20 mouse cellular contexts compared by ENCODE assay signal in genomic region chr5:65476739-65477138, GRCm38 (mm10). TPM values are rescaled to one million over a fixed set of nuclear protein-coding genes. Genes with fewer than 3 reads are reported as not detected.
DNase-seq lines count a peak whose midpoint lies in the region; ATAC-seq and TF ChIP-seq lines count a peak whose summit lies in the region.
"Not testable (repeated sequence)": the region's sequence is repeated elsewhere in the genome, so short reads cannot be mapped to it uniquely, and the experiment has no call there.
"Had no signal": no experiment of that assay in that cellular context is flagged by ENCODE, and none has a peak within 500 bp of the region (broad histone marks: within the 10 kb centered on the region; RNA-seq: fewer than 3 reads in every experiment).

No protein-coding gene starts in this region.

- 35% methylated on average over 4 of the region's 4 CpGs for WGBS in liver, embryonic 12.5 days (ENCODE audit: insufficient replicate concordance)
- 47% methylated on average over 4 of the region's 4 CpGs for WGBS in liver, embryonic 15.5 days (ENCODE audit: insufficient replicate concordance)
- WGBS in macrophage (ENCODE audit: missing documents), result 95% methylated on average over 3 of the region's 4 CpGs
- WGBS in midbrain, embryonic 11.5 days, result 94% methylated on average over 4 of the region's 4 CpGs

- H3K79me2 ChIP-seq in macrophage (ENCODE audit: inconsistent target), result peaks cover 78% of the 10 kb centered on the region; the same call in 1 of the 2 replicates

- TF ChIP-seq POLR2A in bone marrow macrophage, adult 2 months (IDR thresholded peaks at IDR 0.05; ENCODE audit: borderline replicate concordance, low read depth, low read length), result not testable (repeated sequence)

- ATAC-seq in erythroid progenitor cell, adult 5-6 weeks (replicated peaks; ENCODE audit: low FRiP score, poor library complexity, severe bottlenecking), result peak; percentile 54; the same call in 1 of the 2 replicates
- ATAC-seq in liver, embryonic 12.5 days, result peak; percentile 82
- peak; percentile 77 for ATAC-seq in liver, embryonic 15.5 days (ENCODE audit: insufficient read depth)
- ATAC-seq in midbrain, embryonic 11.5 days (ENCODE audit: low FRiP score), result not testable (repeated sequence)

- not testable (repeated sequence) for H3K4me3 ChIP-seq in bone marrow macrophage, adult 2 months (ENCODE audit: insufficient read depth, low read length); liver, embryonic 12.5 days; liver, embryonic 15.5 days (replicated peaks); macrophage (ENCODE audit: inconsistent target); midbrain, embryonic 11.5 days (ENCODE audit: low read depth, low read length)

- H3K27ac ChIP-seq in bone marrow macrophage, adult 2 months (ENCODE audit: insufficient read depth, low read depth, low read length), result peak overlapping the region; percentile 91
- peak overlapping the region; percentile 67 for H3K27ac ChIP-seq in liver, embryonic 12.5 days
- H3K27ac ChIP-seq in liver, embryonic 15.5 days (replicated peaks), result 0 out of 2 replicates have a peak overlapping the region, but pooled peaks have one; percentile 72
- H3K27ac ChIP-seq in macrophage, result peak overlapping the region; percentile 71
- not testable (repeated sequence) for H3K27ac ChIP-seq in midbrain, embryonic 11.5 days (ENCODE audit: low read depth, low read length)

- TF ChIP-seq CTCF in bone marrow macrophage, adult 2 months (IDR thresholded peaks at IDR 0.05; ENCODE audit: low read depth, low read length), result not testable (repeated sequence)

- H3K9ac ChIP-seq in liver, embryonic 12.5 days; liver, embryonic 15.5 days; midbrain, embryonic 11.5 days (ENCODE audit: low read length): not testable (repeated sequence)

- not testable (repeated sequence) for H3K9me3 ChIP-seq in liver, embryonic 12.5 days (replicated peaks); liver, embryonic 15.5 days (replicated peaks); midbrain, embryonic 11.5 days (ENCODE audit: control insufficient read depth, low read length)

- not testable (repeated sequence) for H3K4me2 ChIP-seq in liver, embryonic 12.5 days; liver, embryonic 15.5 days; midbrain, embryonic 11.5 days

- H3K4me1 ChIP-seq in bone marrow macrophage, adult 2 months (ENCODE audit: control insufficient read depth, insufficient read depth, low read length), result peaks cover 33% of the 10 kb centered on the region
- peaks cover 54% of the 10 kb centered on the region for H3K4me1 ChIP-seq in liver, embryonic 12.5 days
- H3K4me1 ChIP-seq in liver, embryonic 15.5 days (replicated peaks), result peaks cover 43% of the 10 kb centered on the region
- not testable (repeated sequence) for H3K4me1 ChIP-seq in midbrain, embryonic 11.5 days (ENCODE audit: control insufficient read depth, insufficient read depth, low read length)

- H3K27me3 ChIP-seq in liver, embryonic 12.5 days (replicated peaks); liver, embryonic 15.5 days; midbrain, embryonic 11.5 days (ENCODE audit: control insufficient read depth, insufficient read depth, low read length): not testable (repeated sequence)

- peak; percentile 33 for DNase-seq in midbrain, embryonic 11.5 days (ENCODE audit: low spot score, missing footprints)

- H3K36me3 ChIP-seq in liver, embryonic 12.5 days; liver, embryonic 15.5 days (replicated peaks); macrophage (ENCODE audit: inconsistent target); midbrain, embryonic 11.5 days (ENCODE audit: control insufficient read depth, insufficient read depth, low read length): not testable (repeated sequence)

RNA-seq across cellular contexts. Expression of gene Gm43552, which starts 15.9 kb away (rescaled TPM):
- not detected in 2 replicates for polyA plus RNA-seq in bone marrow macrophage, adult 2 months (2012; ENCODE audit: insufficient read depth, insufficient read length, missing spikeins)
- total RNA-seq in erythroid progenitor cell, adult 5-6 weeks (2015; ENCODE audit: low replicate concordance), result not detected in 2 replicates
- not detected in 2 replicates for total RNA-seq in erythroid progenitor cell, adult 5-6 weeks (2017; ENCODE audit: low replicate concordance)
- not detected in 2 replicates for polyA plus RNA-seq in liver, embryonic 12.5 days (2016; fragmentation: Nextera tagmentation; extraction: Ambion mirVana)
- polyA plus RNA-seq in liver, embryonic 15.5 days (2015; fragmentation: Nextera tagmentation; extraction: Ambion mirVana), result not detected in 2 replicates
- not detected for total RNA-seq in macrophage (2018; cell fraction: chromatin; rRNA removed)
- not detected for total RNA-seq in macrophage (2018; cell fraction: cytosol; rRNA removed)
- total RNA-seq in macrophage (2018; cell fraction: nucleus; rRNA removed), result not detected
- not detected in 3 replicates for polyA plus RNA-seq in macrophage (2018)
- polyA plus RNA-seq in midbrain, embryonic 11.5 days (2014; fragmentation: Nextera tagmentation; extraction: Ambion mirVana), result not detected in 2 replicates
- total RNA-seq: adrenal gland, postnatal 14 days; adrenal gland, postnatal 4 days; CH12.LX; G1E; heart, postnatal 10 days had no signal
- polyA plus RNA-seq: brain, embryonic 14.5 days; embryonic facial prominence, embryonic 11.5 days; embryonic facial prominence, embryonic 14.5 days; forebrain, embryonic 12.5 days; forebrain, embryonic 15.5 days; gonadal fat pad, adult 2 months; heart, embryonic 12.5 days; hindbrain, embryonic 10.5 days; hindbrain, embryonic 16.5 days had no signal

RNA-seq across cellular contexts. Expression of gene Ugdh, which starts 41.0 kb away (rescaled TPM):
- polyA plus RNA-seq in bone marrow macrophage, adult 2 months (2012; ENCODE audit: insufficient read depth, insufficient read length, missing spikeins), result 42.8 and 52.7 TPM in 2 replicates
- 11.9 and 18.0 TPM in 2 replicates for total RNA-seq in erythroid progenitor cell, adult 5-6 weeks (2015; ENCODE audit: low replicate concordance)
- 4.0 and 17.6 TPM in 2 replicates for total RNA-seq in erythroid progenitor cell, adult 5-6 weeks (2017; ENCODE audit: low replicate concordance)
- polyA plus RNA-seq in liver, embryonic 12.5 days (2016; fragmentation: Nextera tagmentation; extraction: Ambion mirVana), result 24.1 and 26.3 TPM in 2 replicates
- polyA plus RNA-seq in liver, embryonic 15.5 days (2015; fragmentation: Nextera tagmentation; extraction: Ambion mirVana), result 18.5 and 22.2 TPM in 2 replicates
- 100 to 1,000 TPM in 1 of 26 experiments, 10 to 100 TPM in 25; 13.0 to 153 (median 34.1) TPM for total RNA-seq in macrophage (2018; cell fraction: chromatin; rRNA removed)
- total RNA-seq in macrophage (2018; cell fraction: cytosol; rRNA removed), result 10 to 100 TPM; 35.3 to 60.4 (median 42.7) TPM
- 100 to 1,000 TPM in 1 of 26 experiments, 10 to 100 TPM in 25; 17.4 to 114 (median 34.7) TPM for total RNA-seq in macrophage (2018; cell fraction: nucleus; rRNA removed)
- polyA plus RNA-seq in macrophage (2018), result 29.7 to 103 TPM (median 53.7 TPM) in 3 replicates
- polyA plus RNA-seq in midbrain, embryonic 11.5 days (2014; fragmentation: Nextera tagmentation; extraction: Ambion mirVana), result 55.0 and 63.3 TPM in 2 replicates
